Mouse (Mus musculus): Measurements from ENCODE around the gene Cdh3.
"Not testable (repeated sequence)": the region's sequence is repeated elsewhere in the genome, so short reads cannot be mapped to it uniquely, and the experiment has no call there.

The Cdh3 gene

GRCm38 (mm10) chr8:106571551-106572172, 61.0 kb downstream of the Cdh3 start:
- DNase-seq (ENCODE audit: low read depth, low spot score): no peak

- not testable (repeated sequence) for DNase-seq (ENCODE audit: low read depth, low spot score)
These were observed 61.5 kb downstream of the Cdh3 start for GRCm38 (mm10) chr8:106572175-106572574.

GRCm38 (mm10) chr8:106573168-106573567, 62.5 kb downstream of the Cdh3 start, which contains the start of gene Gm10073:
Gm10073 (minus strand) TSS chr8:106573461.
- DNase-seq (ENCODE audit: low read depth, low spot score): not testable (repeated sequence)

- no peak for DNase-seq (ENCODE audit: low read depth, low spot score)
These were observed 63.6 kb downstream of the Cdh3 start for GRCm38 (mm10) chr8:106574283-106574682.

GRCm38 (mm10) chr8:106576849-106577555, 66.3 kb downstream of the Cdh3 start:
- peak; percentile 23 for DNase-seq (ENCODE audit: low read depth, low spot score)

GRCm38 (mm10) chr8:106579510-106579909, 68.8 kb downstream of the Cdh3 start:
- no peak for DNase-seq (ENCODE audit: low read depth, low spot score)

GRCm38 (mm10) chr8:106581344-106582088, 70.8 kb downstream of the Cdh3 start:
- DNase-seq (ENCODE audit: low read depth, low spot score): no peak

GRCm38 (mm10) chr8:106584942-106585670, 74.4 kb downstream of the Cdh3 start:
- no peak for DNase-seq (ENCODE audit: low read depth, low spot score)

GRCm38 (mm10) chr8:106585671-106586037, 75.0 kb downstream of the Cdh3 start:
- DNase-seq (ENCODE audit: low read depth, low spot score): no peak

- DNase-seq (ENCODE audit: low read depth, low spot score): no peak
These were observed 76.2 kb downstream of the Cdh3 start for GRCm38 (mm10) chr8:106586896-106587295.

- DNase-seq (ENCODE audit: low read depth, low spot score): no peak
These were observed 78.0 kb downstream of the Cdh3 start for GRCm38 (mm10) chr8:106588443-106589431.

GRCm38 (mm10) chr8:106592458-106592857, 81.8 kb downstream of the Cdh3 start:
- no peak for DNase-seq (ENCODE audit: low read depth, low spot score)

GRCm38 (mm10) chr8:106595623-106596022, 84.9 kb downstream of the Cdh3 start:
- not testable (repeated sequence) for DNase-seq (ENCODE audit: low read depth, low spot score)

- DNase-seq (ENCODE audit: low read depth, low spot score): no peak
These were observed 86.4 kb downstream of the Cdh3 start for GRCm38 (mm10) chr8:106597067-106597466.

GRCm38 (mm10) chr8:106599265-106599979, 88.7 kb downstream of the Cdh3 start:
- no peak for DNase-seq (ENCODE audit: low read depth, low spot score)

GRCm38 (mm10) chr8:106603131-106603819, 92.6 kb downstream of the Cdh3 start, which contains the start of gene Cdh1:
Cdh1 (plus strand) TSS chr8:106603351.
- DNase-seq (ENCODE audit: low read depth, low spot score): peak; percentile 26

- DNase-seq (ENCODE audit: low read depth, low spot score): no peak
These were observed 93.2 kb downstream of the Cdh3 start for GRCm38 (mm10) chr8:106603933-106604332.

GRCm38 (mm10) chr8:106605657-106606056, 95.0 kb downstream of the Cdh3 start:
- DNase-seq (ENCODE audit: low read depth, low spot score): no peak

- DNase-seq (ENCODE audit: low read depth, low spot score): no peak
These were observed 95.4 kb downstream of the Cdh3 start for GRCm38 (mm10) chr8:106606121-106606520.

Measured in brain, adult 2 months (tissue).